25 mouse cellular contexts compared by ENCODE assay signal in the genomic region with DNA sequence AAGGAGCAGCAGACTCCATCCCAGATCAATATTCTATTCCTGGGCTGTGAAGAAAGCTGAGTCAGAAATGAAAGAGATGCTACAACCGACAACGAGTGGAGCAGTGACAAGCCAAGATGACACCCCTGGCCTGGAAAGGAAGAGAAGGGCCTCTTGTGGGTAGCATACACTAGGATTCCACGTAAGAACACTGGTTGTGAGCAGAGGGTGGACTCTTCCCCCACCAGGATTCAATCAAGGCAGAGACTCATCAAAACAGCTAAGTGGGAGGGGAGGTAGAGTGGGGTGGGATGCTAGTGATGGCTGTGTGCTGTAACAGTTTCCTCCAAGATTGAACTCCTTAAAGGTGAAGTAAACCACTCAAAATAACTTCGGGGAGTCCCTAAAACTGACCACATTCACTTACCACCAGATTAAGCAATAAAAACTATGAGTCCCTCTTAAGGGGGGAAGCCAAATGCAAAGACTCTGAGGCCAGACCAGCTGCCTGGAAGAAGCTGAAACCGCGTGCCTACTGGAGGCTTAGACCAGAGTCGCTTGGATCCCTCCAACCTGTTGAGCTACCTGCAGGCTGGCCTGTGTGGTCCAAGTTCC. TPM values are rescaled to one million over a fixed set of nuclear protein-coding genes. Genes with fewer than 3 reads are reported as not detected.
DNase-seq lines count a peak whose midpoint lies in the region; ATAC-seq and TF ChIP-seq lines count a peak whose summit lies in the region.
"Had no signal": no experiment of that assay in that cellular context is flagged by ENCODE, and none has a peak within 500 bp of the region (broad histone marks: within the 10 kb centered on the region; RNA-seq: fewer than 3 reads in every experiment).

No protein-coding gene starts in this region.

- in situ Hi-C loops in CH12.LX (cut with MboI; ENCODE audit: low pct_ligation_motif_present, low pct_unique_long_range_greater_than_20kb, low sequenced_read_pairs), result loop anchor here (25.0 kb wide), 1 partner anchor 90 kb away; no protein-coding TSS in a partner anchor

- dilution Hi-C loops in CH12.LX (cut with MboI; ENCODE audit: extremely low pct_ligation_motif_present, extremely low pct_unique_long_range_greater_than_20kb, low sequenced_read_pairs), result no loop called here

- H3K27me3 ChIP-seq in thymus, adult 2 months (ENCODE audit: control insufficient read depth, insufficient read depth, low read length), result no peaks in the 10 kb centered on the region
- no peaks in the 10 kb centered on the region for H3K27me3 ChIP-seq in CH12.LX (replicated peaks)
- no peaks in the 10 kb centered on the region for H3K27me3 ChIP-seq in hindbrain, embryonic 16.5 days (replicated peaks; ENCODE audit: control insufficient read depth, insufficient read depth, low read length)
- H3K27me3 ChIP-seq: embryonic facial prominence, embryonic 12.5 days; forebrain, embryonic 13.5 days; hindbrain, embryonic 15.5 days; neural tube, embryonic 13.5 days had no signal

- no peak for TF ChIP-seq POLR2A in thymus, adult 2 months (IDR thresholded peaks at IDR 0.05; ENCODE audit: control insufficient read depth, extremely low read depth, insufficient read depth, low read length, poor library complexity)
- no peak for TF ChIP-seq POLR2A in CH12.LX (IDR thresholded peaks at IDR 0.05; ENCODE audit: low read depth, low read length)

- peak overlapping the region; percentile 11; the same call in 1 of the 2 replicates for H3K9ac ChIP-seq in CH12.LX (ENCODE audit: insufficient read depth, low read depth)
- H3K9ac ChIP-seq in hindbrain, embryonic 16.5 days (ENCODE audit: low read depth, low read length), result no peak overlapping the region
- H3K9ac ChIP-seq: embryonic facial prominence, embryonic 12.5 days; forebrain, embryonic 13.5 days; hindbrain, embryonic 15.5 days; neural tube, embryonic 13.5 days had no signal

- WGBS in thymus, adult 2 months, result 27% methylated on average over 7 of the region's 7 CpGs
- WGBS in hindbrain, embryonic 16.5 days, result 94% methylated on average over 7 of the region's 7 CpGs

- no peaks in the 10 kb centered on the region for H3K79me2 ChIP-seq in CH12.LX (replicated peaks; ENCODE audit: control insufficient read depth, extremely low read depth, insufficient read depth, poor library complexity, severe bottlenecking)

- no peak for DNase-seq in thymus, adult 2 months
- no peak for DNase-seq in thymus, postnatal 10 days (ENCODE audit: low spot score in 2 of 2)
- peak; percentile 46 for DNase-seq in CH12.LX (ENCODE audit: extremely low read depth)
- DNase-seq in neural tube, embryonic 10.5 days (ENCODE audit: extremely low spot score, low spot score), result no peak
- DNase-seq in cerebellum, postnatal 25 days, result no peak
- DNase-seq: adrenal gland, adult 2 months; cerebellum, adult 8-10 months; gastrocnemius, postnatal 25 days; kidney, postnatal 10 days; lung, adult 18-20 months; lung, postnatal 14 days; spleen, adult 18-20 months had no signal

- H3K4me2 ChIP-seq in CH12.LX (ENCODE audit: insufficient read depth, low read depth, poor library complexity, severe bottlenecking), result peak overlapping the region; percentile 41
- H3K4me2 ChIP-seq in hindbrain, embryonic 16.5 days (ENCODE audit: low read length), result no peak overlapping the region
- H3K4me2 ChIP-seq: embryonic facial prominence, embryonic 12.5 days; forebrain, embryonic 13.5 days; heart, embryonic 11.5 days; hindbrain, embryonic 15.5 days; liver, embryonic 11.5 days; neural tube, embryonic 13.5 days had no signal

- no peak overlapping the region for H3K4me3 ChIP-seq in thymus, adult 2 months (ENCODE audit: control insufficient read depth, insufficient read depth, low read length)
- no peak overlapping the region for H3K4me3 ChIP-seq in CH12.LX (replicated peaks in 1 of 3; ENCODE audit: low read depth in 2 of 3, low read length in 2 of 3, poor library complexity in 1 of 3)
- H3K4me3 ChIP-seq in hindbrain, embryonic 16.5 days (ENCODE audit: low read length), result no peak overlapping the region
- H3K4me3 ChIP-seq: embryonic facial prominence, embryonic 12.5 days; erythroblast, embryonic 14.5 days; forebrain, embryonic 13.5 days; hindbrain, embryonic 15.5 days; midbrain, embryonic 10.5 days; neural tube, embryonic 13.5 days had no signal

- TF ChIP-seq EP300 in CH12.LX (IDR thresholded peaks at IDR 0.05; ENCODE audit: low read length), result no peak

- no peaks in the 10 kb centered on the region for H3K9me3 ChIP-seq in CH12.LX (replicated peaks; ENCODE audit: low read length)
- H3K9me3 ChIP-seq in hindbrain, embryonic 16.5 days (ENCODE audit: control insufficient read depth, low read length), result no peaks in the 10 kb centered on the region
- H3K9me3 ChIP-seq: embryonic facial prominence, embryonic 12.5 days; forebrain, embryonic 13.5 days; hindbrain, embryonic 15.5 days; midbrain, embryonic 10.5 days; neural tube, embryonic 13.5 days had no signal

- peaks cover 52% of the 10 kb centered on the region for H3K4me1 ChIP-seq in thymus, adult 2 months (replicated peaks; ENCODE audit: control insufficient read depth, insufficient read depth, low read length)
- H3K4me1 ChIP-seq in CH12.LX (ENCODE audit: control insufficient read depth in 1 of 2, insufficient read depth in 2 of 2), result peaks cover 24 to 47% of the 10 kb centered on the region in 2 experiments
- peaks cover 6% of the 10 kb centered on the region for H3K4me1 ChIP-seq in hindbrain, embryonic 16.5 days (ENCODE audit: control insufficient read depth, insufficient read depth, low read depth, low read length)

- peak; percentile 62 for ATAC-seq in common myeloid progenitor, adult 5-6 weeks (replicated peaks; ENCODE audit: low read depth, poor library complexity, severe bottlenecking)
- ATAC-seq in megakaryocyte progenitor cell, adult 5-6 weeks (replicated peaks; ENCODE audit: poor library complexity), result peak; percentile 67
- ATAC-seq in hindbrain, embryonic 16.5 days, result no peak
- ATAC-seq: forebrain, embryonic 13.5 days had no signal

- TF ChIP-seq CTCF in thymus, adult 2 months (IDR thresholded peaks at IDR 0.05; ENCODE audit: borderline replicate concordance, control insufficient read depth, extremely low read depth, insufficient read depth, low read length, poor library complexity), result no peak
- TF ChIP-seq CTCF in CH12.LX (conservative IDR thresholded peaks at IDR 0.05 in 1 of 2, IDR thresholded peaks at IDR 0.05 in 1 of 2; ENCODE audit: low read depth in 2 of 2, low read length in 2 of 2), result no peak

- H3K36me3 ChIP-seq in thymus, adult 2 months (ENCODE audit: control insufficient read depth, insufficient read depth, low read length), result no peaks in the 10 kb centered on the region
- H3K36me3 ChIP-seq in CH12.LX (replicated peaks in 1 of 2; ENCODE audit: control insufficient read depth in 1 of 2, insufficient read depth in 1 of 2, low read length in 1 of 2), result no peaks in the 10 kb centered on the region
- H3K36me3 ChIP-seq in hindbrain, embryonic 16.5 days (ENCODE audit: control insufficient read depth, insufficient read depth, low read length), result no peaks in the 10 kb centered on the region
- H3K36me3 ChIP-seq: embryonic facial prominence, embryonic 12.5 days; hindbrain, embryonic 15.5 days; midbrain, embryonic 10.5 days had no signal

- no peak for TF ChIP-seq RAD21 in CH12.LX (IDR thresholded peaks at IDR 0.05; ENCODE audit: low read depth, low read length)

- peak overlapping the region; percentile 58; the same call in 1 of the 2 replicates for H3K27ac ChIP-seq in thymus, adult 2 months (ENCODE audit: control insufficient read depth, insufficient read depth, low read length)
- no peak overlapping the region; the same call in 1 of the 2 replicates for H3K27ac ChIP-seq in CH12.LX (ENCODE audit: insufficient read depth, low read depth)
- H3K27ac ChIP-seq in hindbrain, embryonic 16.5 days (ENCODE audit: low read depth, low read length), result no peak overlapping the region
- H3K27ac ChIP-seq: embryonic facial prominence, embryonic 12.5 days; forebrain, embryonic 13.5 days; hindbrain, embryonic 15.5 days; midbrain, embryonic 10.5 days; neural tube, embryonic 13.5 days had no signal

TF ChIP-seq in CH12.LX, 34 proteins besides CTCF, POLR2A, EP300 and RAD21:
- TF ChIP-seq ETS1 (conservative IDR thresholded peaks at IDR 0.05; ENCODE audit: low read depth, low read length), result 0 out of 2 replicates have a peak, but pooled peaks have one; percentile 24
- peak; percentile 79 for TF ChIP-seq MEF2A (IDR thresholded peaks at IDR 0.05; ENCODE audit: borderline replicate concordance, low read depth, low read length)
- TF ChIP-seq ZC3H11A (IDR thresholded peaks at IDR 0.05; ENCODE audit: low read depth, low read length), result no peak

RNA-seq across cellular contexts. Expression of a gene that starts 11.8 kb away (rescaled TPM):
- polyA plus RNA-seq in thymus, adult 2 months (2012; rRNA removed), result 22.6 and 26.4 TPM in 2 replicates
- total RNA-seq in CH12.LX (2012; rRNA removed) (0.04 and 0.13 TPM in 2 replicates), CH12.LX (2014; rRNA removed) (0.20 and 0.22 TPM in 2 replicates)
- polyA plus RNA-seq in CH12.LX (2012; ENCODE audit: insufficient read length, low read depth), result 0.31 and 0.51 TPM in 2 replicates
- 0.50 TPM in 1 of 2 replicates, not detected in the other for total RNA-seq in common myeloid progenitor, adult 5-6 weeks (2017)
- 0.07 TPM in 1 of 2 replicates, not detected in the other for total RNA-seq in megakaryocyte progenitor cell, adult 5-6 weeks (2015)
- 0.14 TPM in 1 of 2 replicates, not detected in the other for total RNA-seq in megakaryocyte progenitor cell, adult 5-6 weeks (2017)
- polyA plus RNA-seq in hindbrain, embryonic 16.5 days (2015; fragmentation: Nextera tagmentation; extraction: Ambion mirVana), result 6.0 and 6.5 TPM in 2 replicates
- total RNA-seq: MEL had no signal
- polyA plus RNA-seq: C2C12; erythroblast, embryonic 14.5 days had no signal
